Mouse (Mus musculus) heart, postnatal 10 days (tissue): ENCODE measurements at regions not wholly inside any gene's neighbourhood (a gene's known extent, or its start where the extent isn't known, plus 50 kb on each side); places are given as distances from the start of the nearest gene placed in this dataset.
A peak's percentile ranks its signal among the peaks of the same experiment; 100 is the strongest.

Source experiments
- DNase-seq, 2 experiments: peaks; one replicate each; pipeline ENCODE4 v3.0.0; 2021
- intact Hi-C: fragments of 180-260 bp; cut with DNase I; formaldehyde crosslinking; loops from one replicate; pipeline ENCODE4 v1.15.1; 2025

DNA sequence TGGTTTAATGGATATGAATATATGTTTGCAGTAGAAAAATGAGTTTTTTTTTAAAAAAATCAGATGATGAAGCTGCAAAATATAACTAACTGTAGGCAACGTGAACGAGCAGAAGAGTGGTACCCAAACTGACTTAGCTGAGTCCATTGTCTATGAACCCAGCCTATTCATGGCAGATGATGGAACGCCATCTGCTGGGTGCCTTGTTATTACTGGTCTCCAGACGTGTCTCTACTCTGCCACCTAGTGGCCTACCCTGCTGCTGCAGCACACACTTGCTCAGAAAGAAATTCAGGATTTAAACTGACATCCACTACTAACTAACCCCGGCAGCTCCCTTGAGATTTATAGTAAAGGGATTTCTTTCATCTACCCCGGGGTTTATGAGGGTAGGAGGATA lies 143.7 kb downstream of the Csl start:
- DNase-seq, result peak; percentile 86 to 93
- intact Hi-C loops, result loop anchor here (1.0 kb wide), 1 partner anchor 450 kb away; no protein-coding TSS in a partner anchor

DNA sequence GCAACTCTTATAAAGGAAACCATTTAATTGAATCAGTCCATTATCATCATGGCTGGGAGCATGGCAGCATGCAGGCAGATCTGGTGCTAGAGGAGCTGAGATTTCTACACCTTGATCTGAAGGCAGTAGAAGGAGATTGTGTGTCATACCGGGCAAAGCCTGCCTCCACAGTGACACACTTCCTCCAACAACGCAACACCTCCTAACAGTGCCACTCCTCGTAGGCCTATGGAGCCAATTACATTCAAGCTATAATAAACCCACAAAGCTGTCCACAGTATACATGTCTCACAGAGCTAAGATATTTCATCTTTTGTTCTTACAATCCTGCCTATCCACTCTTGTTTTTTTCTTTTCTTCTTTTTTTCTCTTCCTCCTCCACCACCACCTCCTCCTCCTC lies 141.8 kb downstream of the Csl start:
- intact Hi-C loops, result no loop called here
- no peak for DNase-seq

DNA sequence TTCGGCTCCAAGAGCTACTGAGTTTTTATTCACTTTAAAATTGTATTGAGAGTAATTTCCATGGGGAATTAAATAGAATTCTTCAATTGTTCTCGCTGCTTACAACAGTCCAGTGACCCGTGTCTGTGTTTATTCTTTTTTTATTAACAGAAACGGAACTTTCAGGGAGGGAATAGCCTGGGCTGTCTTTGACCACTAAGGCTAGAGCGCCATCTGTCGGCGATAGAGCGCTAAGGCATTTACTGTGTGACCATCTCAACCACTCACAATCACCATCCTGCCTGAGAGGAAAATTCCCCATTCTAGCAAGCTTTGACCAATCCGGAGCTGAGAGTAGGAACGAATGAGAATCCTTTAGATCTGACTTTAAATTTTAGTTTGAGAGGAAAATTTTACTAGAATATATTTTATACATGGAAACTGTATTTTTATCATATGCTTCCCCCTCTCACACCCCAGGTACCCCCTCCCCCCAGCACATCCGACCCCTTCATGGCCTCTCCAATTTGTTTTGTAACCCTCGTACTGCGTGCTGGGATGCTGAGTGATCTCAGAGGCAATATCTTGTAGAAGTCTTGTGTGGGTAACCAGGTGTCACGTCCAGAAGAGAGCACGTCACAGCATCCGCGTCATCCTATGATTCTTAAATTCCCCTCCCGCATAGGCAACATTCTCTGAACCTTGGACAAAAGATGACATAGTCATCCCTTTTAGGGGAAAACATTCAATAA lies 139.9 kb downstream of the Csl start:
- intact Hi-C loops, result no loop called here

DNA sequence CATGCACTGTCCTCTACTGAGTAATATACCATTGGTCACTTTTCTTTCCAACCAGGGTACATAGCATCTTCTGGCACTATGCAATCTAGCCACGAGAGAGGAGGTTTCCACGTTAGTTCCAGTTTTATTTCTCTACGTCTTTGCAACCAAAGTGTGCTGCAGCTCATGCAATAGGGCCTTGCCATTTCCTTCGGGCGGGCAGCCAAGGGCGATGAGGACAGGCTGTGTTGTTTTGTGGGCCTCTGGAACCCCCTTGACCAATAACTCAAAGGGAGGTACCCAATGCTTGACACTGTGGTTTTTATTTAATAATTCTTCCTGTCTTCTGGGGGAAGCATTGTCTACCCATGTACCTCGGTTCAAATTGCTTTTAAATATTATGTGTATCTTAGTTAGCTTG lies 139.0 kb downstream of the Csl start:
- no peak for DNase-seq
- intact Hi-C loops, result no loop called here

More for the DNA sequence above, 139.9 kb downstream of the Csl start:
- DNase-seq, result peak; percentile 74 to 84

DNA sequence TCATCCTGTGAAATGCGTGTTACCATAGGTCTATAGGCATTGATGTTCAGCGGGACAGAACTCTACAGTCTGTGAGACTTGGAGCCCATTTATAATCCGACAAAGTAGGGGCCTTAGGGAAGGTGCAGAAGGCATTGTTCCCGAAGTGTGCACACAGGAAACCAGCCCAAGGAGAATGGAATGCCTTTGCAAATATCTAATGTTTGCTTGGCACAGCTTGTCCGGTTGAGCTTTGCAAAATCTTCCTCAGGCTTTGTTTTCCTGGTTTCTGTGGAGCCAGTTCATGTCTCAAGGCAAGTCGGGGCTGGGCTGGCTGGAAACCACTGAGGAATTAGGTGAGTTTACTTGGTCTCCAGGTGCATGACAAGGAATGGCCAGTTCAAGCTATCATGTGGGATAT lies 132.1 kb downstream of the Csl start:
- intact Hi-C loops, result no loop called here
- DNase-seq, result no peak

DNA sequence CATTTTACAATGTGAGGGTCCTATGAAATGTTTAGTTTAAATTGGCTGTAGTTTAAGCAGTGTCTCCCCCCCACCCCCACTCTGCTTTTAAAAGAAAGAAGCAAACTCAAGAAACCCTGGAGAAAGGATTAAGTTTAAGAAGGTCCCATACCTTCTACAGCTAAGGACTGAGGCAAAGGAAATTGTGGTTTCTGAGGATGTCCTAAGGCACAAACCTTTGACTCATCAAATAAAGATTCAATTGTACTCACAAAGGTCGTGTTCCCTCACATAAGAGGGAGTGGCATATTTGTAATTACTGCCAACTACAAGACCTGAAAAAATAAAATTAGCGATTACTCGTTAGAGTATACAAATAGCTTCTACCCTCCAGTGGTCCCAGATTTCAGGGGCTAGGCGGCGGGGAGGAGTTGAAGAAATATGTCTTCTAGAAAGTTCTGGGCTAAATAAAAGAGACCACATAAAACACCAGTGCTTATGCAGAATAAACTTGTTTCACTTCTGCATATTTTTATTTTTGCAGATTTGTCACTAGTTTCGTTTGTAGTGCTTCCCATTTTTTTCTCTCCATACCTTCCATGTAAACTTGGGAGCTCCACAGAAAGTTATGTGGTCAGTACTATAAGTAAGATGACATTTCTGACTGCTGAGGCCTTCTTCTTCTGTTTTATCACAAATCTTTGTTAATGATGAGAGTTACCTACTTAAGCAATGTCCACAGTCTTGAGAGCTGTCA lies 127.0 kb downstream of the Csl start:
- DNase-seq, result no peak
- intact Hi-C loops, result no loop called here

DNA sequence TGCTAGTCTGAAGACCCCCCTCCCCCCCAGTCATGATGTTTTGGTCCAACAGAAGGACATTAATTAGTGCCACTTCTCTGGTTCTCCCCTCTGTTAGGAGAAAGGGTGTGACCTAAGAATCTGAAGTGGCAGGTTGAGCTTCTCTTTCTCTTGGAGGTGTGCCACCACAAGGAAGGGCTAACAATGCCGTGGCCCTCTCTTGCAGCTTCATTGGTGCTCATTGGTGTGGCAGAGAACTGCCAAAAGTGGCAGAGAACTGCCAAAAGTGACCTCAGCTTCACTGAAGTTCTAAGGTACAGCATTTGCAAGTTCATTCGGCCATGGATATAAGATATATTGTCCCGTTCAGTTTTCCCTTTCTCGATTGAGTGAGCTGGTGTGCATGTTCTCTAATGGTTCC lies 123.7 kb downstream of the Csl start:
- intact Hi-C loops, result no loop called here
- DNase-seq, result no peak

DNA sequence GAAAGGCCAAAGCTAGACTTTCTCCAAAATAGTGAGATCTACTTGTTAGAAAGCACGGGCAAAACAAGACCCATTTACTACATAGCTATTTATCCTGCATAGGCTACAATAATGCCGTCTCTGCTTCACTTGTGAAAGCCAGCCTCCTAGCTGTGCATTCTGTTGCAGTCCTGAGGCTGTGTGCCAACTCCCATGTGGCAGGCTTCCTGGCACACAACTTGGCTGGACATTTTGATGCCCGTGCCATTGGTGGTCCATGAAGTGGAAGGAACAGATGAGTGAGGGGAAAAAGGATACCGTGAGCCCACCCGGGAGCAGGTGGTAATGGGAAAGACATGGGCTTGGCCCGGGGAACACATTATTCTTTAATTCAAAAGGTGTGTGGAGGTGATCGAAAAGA lies 120.4 kb downstream of the Csl start:
- intact Hi-C loops, result no loop called here
- DNase-seq, result peak in 1 of 2 experiments; percentile 13

DNA sequence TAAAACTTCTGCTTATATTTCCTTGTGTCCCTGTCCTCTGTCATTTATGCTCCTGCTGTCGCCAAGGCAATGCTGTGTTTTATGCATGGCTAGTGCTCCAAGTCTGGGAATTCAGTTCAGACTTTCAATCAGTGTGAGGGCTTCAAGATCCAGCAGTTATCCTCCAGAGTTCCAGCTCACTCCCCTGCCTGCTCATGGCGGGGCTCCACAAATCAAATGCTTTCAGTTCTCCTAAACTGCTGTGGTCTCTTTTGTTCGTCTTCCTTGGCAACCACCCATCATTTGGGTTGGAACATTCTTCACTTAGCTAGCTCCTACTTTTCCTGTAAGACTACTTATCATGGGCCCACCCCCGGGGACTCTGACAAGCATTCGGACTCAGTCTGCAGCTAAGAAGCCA lies 120.0 kb downstream of the Csl start:
- DNase-seq, result peak; percentile 22 to 29
- intact Hi-C loops, result no loop called here

DNA sequence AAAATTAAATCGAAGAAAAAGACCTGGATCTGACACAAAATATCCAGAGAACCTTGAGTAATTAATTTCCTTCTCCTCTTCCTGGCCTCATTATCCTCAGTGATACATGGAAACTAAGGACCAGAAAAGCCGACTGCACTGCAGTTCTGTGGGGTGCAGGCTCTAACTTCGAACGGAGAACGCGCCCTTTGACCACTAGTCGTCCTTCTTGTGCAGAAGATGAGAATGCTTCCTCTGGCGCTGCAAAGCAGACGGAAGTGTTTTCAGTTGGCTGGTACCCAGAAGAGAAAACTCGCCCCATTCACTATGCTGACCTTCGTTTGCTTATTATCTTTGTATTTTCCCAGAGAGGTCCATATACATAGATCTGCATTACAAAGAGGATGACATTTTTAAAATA lies 117.7 kb downstream of the Csl start:
- peak; percentile 82 to 84 for DNase-seq
- intact Hi-C loops, result loop anchor here (2.0 to 10.0 kb wide), 8 partner anchors 103 to 836 kb away; no protein-coding TSS in a partner anchor

DNA sequence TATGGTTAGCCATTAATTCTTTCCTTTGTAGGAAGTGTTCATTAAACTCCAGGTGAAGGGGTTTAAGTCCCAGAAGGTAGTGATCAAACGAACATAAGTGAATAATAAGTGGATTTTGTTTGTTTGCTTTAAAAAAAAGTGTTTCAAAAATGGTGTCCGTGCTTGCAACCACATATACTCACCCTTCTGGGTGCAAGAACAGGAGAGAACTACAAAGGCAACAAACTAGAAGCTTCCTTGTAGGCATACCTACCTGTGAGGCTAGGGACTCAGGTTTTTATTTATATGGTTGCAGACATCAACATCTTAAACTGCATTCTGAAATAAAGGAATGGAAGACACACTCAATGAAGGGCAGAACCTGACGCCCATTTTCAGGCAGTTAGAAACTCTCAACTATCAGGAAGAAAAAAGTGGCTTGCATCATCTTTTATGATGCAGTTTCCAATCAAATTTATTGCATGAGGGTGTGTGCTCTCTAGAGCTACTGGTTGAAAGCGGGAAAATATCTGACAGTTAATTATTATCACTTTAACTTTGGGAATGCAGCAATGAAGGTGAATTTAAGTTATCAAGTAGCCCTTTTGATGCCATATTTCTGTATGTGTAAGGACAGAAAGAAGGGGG lies 117.1 kb downstream of the Csl start:
- intact Hi-C loops, result loop anchor here (2.0 to 10.0 kb wide), 7 partner anchors 102 to 835 kb away; no protein-coding TSS in a partner anchor
- no peak for DNase-seq

DNA sequence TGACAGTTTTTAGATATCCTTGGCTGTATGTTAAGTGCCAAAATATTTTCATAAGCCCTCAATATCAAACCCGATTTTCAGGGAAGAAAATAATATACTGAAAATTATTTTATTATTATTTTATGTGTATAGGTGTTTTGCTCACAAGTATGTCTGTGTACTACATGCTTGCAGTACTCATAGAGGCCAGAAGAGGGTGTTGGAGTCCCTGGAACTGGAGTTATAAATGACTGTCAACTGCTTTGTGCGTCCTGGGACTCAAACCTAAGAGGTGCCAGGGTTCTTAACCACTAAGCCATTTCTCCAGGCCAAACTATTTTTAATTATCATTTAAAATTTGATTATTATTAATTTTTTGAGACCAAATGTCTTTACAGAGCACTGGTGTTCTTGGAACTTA lies 114.5 kb downstream of the Csl start:
- intact Hi-C loops, result loop anchor here (5.0 to 10.0 kb wide), 6 partner anchors 100 to 832 kb away; no protein-coding TSS in a partner anchor
- peak in 1 of 2 experiments; percentile 23 for DNase-seq

DNA sequence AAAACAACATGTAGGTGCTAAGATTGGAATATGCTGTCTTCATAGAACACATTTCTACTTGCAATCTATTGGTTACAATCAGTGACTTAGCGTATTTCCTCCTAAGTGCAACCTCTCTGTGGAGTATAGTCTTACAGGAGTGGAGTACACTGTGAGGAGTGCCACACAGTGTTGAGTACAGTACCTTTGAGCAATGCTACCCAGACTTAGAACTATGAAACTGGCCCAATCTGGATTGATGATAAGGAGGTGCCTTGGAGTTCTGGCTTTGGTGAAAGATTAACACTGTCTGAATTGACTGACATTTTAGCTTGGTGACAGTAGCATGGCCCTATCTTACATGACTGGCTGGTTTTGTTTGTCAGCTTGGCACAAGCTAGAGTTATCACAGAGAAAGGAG lies 107.4 kb downstream of the Csl start:
- DNase-seq, result no peak
- intact Hi-C loops, result no loop called here

DNA sequence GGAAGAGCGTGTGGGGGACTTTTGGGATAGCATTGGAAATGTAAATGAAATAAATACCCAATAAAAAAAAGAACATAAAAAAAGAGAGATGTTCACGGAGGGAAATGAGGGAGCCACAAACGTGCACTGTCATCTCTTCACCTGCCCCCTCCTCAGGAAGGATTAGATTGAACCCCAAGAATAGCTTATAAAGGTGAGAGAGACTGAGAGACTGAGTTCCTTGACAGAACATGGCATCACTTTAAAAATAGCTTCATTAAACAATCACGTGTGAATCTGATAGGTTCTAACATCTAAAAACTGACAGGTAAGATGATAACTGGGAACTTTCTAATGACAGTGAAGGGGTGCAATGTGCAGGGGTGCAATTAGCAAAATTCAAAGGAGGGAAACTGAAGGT lies 105.2 kb downstream of the Csl start:
- intact Hi-C loops, result no loop called here
- no peak for DNase-seq

DNA sequence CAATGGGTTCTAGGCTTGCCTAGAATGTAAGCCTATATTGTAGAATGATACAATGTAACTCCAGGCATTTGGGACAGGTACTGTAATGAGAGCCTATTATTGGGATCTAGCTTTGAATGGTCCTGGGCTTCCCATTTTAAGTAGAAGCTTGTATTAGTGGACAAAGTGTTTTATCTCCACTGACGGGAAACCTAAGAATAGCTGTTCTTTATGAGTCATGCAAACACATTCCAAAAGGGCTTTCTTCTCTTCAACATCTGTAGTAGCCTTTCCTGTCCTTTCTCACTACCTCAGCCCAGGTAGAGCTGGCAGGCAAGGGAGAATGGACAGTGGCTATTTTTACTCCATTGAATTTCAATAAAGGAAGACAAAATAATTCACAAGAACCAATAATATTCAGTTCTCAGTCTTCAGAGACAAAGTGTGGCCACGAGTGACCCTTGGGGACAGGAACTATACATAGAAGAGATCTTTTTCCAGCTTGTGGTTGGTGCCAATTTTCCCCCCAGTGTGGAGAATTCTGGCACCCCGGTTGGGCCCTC lies 82.8 kb downstream of the Csl start:
- intact Hi-C loops, result no loop called here
- peak; percentile 10 to 27 for DNase-seq

DNA sequence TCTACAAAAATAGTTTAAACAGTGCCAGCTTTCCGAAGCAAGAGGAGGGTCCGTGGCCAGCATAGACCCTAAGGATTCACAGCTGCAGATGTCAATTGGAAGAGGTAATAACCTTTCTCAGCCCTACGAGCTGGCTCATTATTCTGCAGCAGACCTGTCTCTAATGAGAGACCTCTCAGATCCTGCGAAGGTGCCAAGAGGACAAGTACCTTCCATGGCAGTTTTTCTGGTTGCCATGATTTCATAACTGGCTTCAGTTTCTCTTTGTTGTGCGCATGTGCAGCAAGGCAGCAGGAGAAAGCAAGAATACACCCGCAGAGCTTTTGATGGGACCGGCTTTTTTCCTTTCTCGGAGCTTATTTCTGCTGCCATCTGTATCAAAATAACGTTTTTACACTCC lies 81.4 kb downstream of the Csl start:
- no peak for DNase-seq
- intact Hi-C loops, result no loop called here

DNA sequence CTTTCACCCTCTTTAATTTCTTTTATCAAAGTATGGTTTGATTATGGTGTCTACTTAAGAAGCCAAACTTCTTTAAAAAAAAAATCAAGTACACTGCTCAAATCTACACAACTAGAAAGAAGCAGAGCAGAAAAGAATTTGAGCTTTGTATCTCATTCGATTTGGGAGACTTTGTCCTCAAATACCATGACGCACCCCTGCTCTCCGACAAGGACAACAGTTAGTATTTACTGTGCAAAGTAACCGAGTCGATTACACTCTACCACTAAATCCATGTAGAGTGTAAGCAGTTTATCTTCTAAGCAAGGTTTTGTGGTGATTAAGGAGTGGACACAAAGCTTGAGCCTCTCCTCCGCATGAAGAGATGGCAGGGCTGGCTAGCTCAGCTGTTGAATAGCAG lies 79.6 kb downstream of the Csl start:
- intact Hi-C loops, result no loop called here
- no peak for DNase-seq

DNA sequence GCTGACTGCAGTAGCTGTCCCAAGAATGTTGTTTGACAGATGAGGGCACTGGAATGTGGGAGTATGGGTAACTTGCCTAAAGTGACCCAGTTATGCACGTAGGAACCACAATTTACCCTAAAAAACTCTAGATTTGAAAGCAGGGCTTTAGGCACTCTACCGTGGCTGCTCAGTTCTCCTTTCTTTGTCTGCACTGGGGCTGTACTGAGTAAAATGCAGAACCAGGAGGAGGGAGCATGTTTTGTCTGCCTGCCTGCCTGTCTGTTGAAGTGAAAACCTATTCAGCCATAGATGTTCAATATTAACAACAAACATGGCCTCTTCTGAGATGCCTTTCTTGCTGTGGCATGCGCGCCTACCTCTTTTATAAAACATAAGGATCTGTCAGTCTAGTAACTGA lies 77.5 kb downstream of the Csl start:
- no peak for DNase-seq
- intact Hi-C loops, result no loop called here

DNA sequence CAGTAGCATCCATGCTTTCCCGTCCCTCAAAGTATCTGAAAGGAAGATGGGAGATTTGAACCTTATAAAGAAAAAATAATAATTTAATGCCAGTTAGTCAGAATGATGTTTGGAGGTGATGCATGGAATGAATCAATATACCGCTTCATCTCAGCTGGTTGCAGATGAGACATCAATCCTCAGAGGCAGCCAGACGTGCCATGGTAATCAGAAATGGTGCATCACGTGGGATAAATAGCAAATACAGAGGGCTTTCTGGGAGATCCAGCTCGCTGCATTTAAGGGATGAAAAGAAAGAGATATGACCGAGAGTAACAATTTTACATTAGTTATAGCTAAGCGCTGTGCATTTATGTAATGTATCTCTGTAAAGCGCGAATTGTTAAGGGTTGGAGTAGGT lies 77.1 kb downstream of the Csl start:
- intact Hi-C loops, result no loop called here

DNA sequence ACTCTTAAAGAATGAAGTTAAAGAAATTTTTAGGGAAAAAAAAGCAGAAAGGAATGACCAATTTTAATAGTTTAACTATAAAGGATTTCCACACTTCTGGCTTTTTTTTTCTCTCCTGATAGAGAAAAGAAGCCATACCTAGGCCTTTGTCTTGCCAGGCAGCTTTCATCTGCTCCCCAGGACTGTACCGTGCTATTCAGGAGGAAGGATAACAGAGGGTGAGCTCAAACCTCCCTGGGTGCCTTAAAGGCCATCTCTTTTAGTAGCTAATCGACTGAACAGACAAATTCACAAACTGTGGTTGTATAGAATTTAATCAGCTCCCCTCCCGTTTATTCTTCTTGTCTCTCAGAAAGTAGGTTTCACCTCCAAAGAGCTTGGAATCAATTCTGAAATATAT lies 76.1 kb downstream of the Csl start:
- DNase-seq, result no peak
- intact Hi-C loops, result no loop called here

More for the DNA sequence above, 77.1 kb downstream of the Csl start:
- DNase-seq, result no peak

DNA sequence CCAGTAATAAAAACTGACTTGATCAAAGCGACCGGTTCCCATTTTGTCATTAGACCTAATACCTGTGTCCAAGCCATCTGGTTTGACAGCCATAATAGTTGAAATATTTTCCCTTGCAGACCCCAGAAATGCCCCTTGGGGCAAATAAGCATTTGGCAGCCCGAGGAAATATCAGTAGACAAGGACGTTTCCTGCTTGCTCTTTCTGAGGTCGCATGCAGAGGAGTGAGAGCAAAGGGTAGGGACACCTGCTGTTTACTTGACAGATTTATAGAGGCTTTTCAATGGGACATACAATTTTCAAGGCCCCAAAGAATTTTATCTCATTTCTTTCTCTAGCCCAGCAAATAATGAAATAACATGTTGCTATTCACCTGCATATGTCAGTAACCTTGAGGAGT lies 73.5 kb downstream of the Csl start:
- intact Hi-C loops, result loop anchor here (5.0 kb wide), 1 partner anchor 331 kb away; the partner anchor contains the start of gene Kitl
- no peak for DNase-seq
